Mouse (Mus musculus) heart, embryonic 11.5 days (tissue): ENCODE measurements around the gene C2cd2. TPM values are rescaled to one million over a fixed set of nuclear protein-coding genes. Genes with fewer than 3 reads are reported as not detected.
A peak's percentile ranks its signal among the peaks of the same experiment; 100 is the strongest.
"Not testable (repeated sequence)": the region's sequence is repeated elsewhere in the genome, so short reads cannot be mapped to it uniquely, and the experiment has no call there.

Source experiments
- ATAC-seq: fragments of 200-750 bp; cut with Nextera tagmentation; replicated peaks from 2 replicates; pipeline ENCODE4 v1.8.0; 2017; ENCODE audit warnings: moderate library complexity; ENCODE audit not compliant: insufficient number of reproducible peaks, low FRiP score, low TSS enrichment
- H3K27ac ChIP-seq: fragments of 300-500 bp; sonication (generic); 2 replicates; pipeline ENCODE4 v1.5.1; 2014; ENCODE audit warnings: mild to moderate bottlenecking, low read depth, low read length
- H3K27me3 ChIP-seq: fragments of 300-500 bp; sonication (generic); 2 replicates; pipeline ENCODE4 v1.6.1; 2014; ENCODE audit warnings: mild to moderate bottlenecking, low read length, mixed read lengths; ENCODE audit not compliant: control insufficient read depth, insufficient read depth
- H3K36me3 ChIP-seq: fragments of 300-500 bp; sonication (generic); 2 replicates; pipeline ENCODE4 v1.6.1; 2014; ENCODE audit warnings: mild to moderate bottlenecking, low read length, moderate library complexity, mixed read lengths; ENCODE audit not compliant: control insufficient read depth, insufficient read depth
- H3K4me1 ChIP-seq: fragments of 300-500 bp; sonication (generic); 2 replicates; pipeline ENCODE4 v1.6.1; 2014; ENCODE audit warnings: low read length; ENCODE audit not compliant: control insufficient read depth, insufficient read depth
- H3K4me2 ChIP-seq: fragments of 300-500 bp; sonication (generic); 2 replicates; pipeline ENCODE4 v1.6.1; 2014; ENCODE audit warnings: mild to moderate bottlenecking, moderate library complexity
- H3K4me3 ChIP-seq: fragments of 300-500 bp; sonication (generic); 2 replicates; pipeline ENCODE4 v1.5.1; 2014; ENCODE audit warnings: low read depth, low read length
- H3K9ac ChIP-seq: fragments of 300-500 bp; sonication (generic); 2 replicates; pipeline ENCODE4 v1.6.1; 2014; ENCODE audit warnings: mild to moderate bottlenecking, low read depth, low read length, moderate library complexity
- H3K9me3 ChIP-seq: fragments of 300-500 bp; sonication (generic); replicated peaks from 2 replicates; pipeline ENCODE4 v1.6.1; 2016; ENCODE audit warnings: low read length; ENCODE audit not compliant: control insufficient read depth
- WGBS: fragments of 180-500 bp; shearing (Covaris S2); extraction: QIAGEN DNeasy Blood & Tissue Kit; methylation state at CpG from one replicate; pipeline ENCODE4 v1.1.7; 2014; ENCODE audit not compliant: insufficient replicate concordance; 5-methylcytosine and 5-hydroxymethylcytosine counted together
- polyA plus RNA-seq: library from polyadenylated mRNA; unstranded; fragments of >200 nt; fragmentation: Nextera tagmentation; extraction: Ambion mirVana; gene quantifications from 2 replicates; pipeline ENCODE4 v1.2.1, GENCODE M21; 2014

The C2cd2 gene
- 14.6 and 16.2 TPM in 2 replicates for polyA plus RNA-seq

GRCm38 (mm10) chr16:97962151-97962948, at the start of gene C2cd2, which contains the start of gene Zbtb21:
TSS of gene C2cd2 (minus strand) at chr16:97962598.
TSS of gene Zbtb21 (minus strand) at chr16:97962622.
- H3K4me2 ChIP-seq = peak within 1 kb of the TSS; percentile 77
- no peaks in the 10 kb centered on the region for H3K27me3 ChIP-seq
- no peaks in the 10 kb centered on the region for H3K9me3 ChIP-seq
- peak; percentile 97 for ATAC-seq
- H3K9ac ChIP-seq = peak within 1 kb of the TSS; percentile 82
- H3K27ac ChIP-seq = peak within 1 kb of the TSS; percentile 96
- no peaks in the 10 kb centered on the region for H3K36me3 ChIP-seq
- H3K4me1 ChIP-seq = peaks cover 15% of the 10 kb centered on the region; the same call in 1 of the 2 replicates
- WGBS = under 1% methylated on average over 78 of the region's 78 CpGs
- H3K4me3 ChIP-seq = peak within 1 kb of the TSS; percentile 66

DNA sequence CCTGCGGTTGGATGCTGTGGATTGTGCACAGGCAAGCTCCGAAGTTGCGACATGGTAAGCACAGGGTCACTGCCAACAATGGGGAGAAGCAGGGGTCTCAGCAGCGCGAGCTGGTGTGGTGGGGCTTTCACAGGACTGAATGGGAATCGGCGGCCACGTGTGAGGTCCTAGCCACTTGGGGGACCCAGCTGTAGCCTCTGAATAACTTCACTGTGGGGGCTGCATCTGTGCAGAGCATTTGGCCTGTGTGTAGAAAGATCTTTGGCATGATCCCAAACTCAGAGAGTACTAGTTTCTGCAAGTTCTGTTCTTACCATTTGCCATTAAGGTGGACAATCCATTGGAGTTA, 35.0 kb upstream of the C2cd2 start:
- H3K36me3 ChIP-seq, H3K27me3 ChIP-seq, H3K9me3 ChIP-seq: not testable (repeated sequence)
- H3K9ac ChIP-seq = peak overlapping the region; percentile 72
- H3K4me1 ChIP-seq = peaks cover 10% of the 10 kb centered on the region
- ATAC-seq = peak; percentile 56
- 3% methylated on average over 8 of the region's 8 CpGs for WGBS
- H3K4me3 ChIP-seq = peak overlapping the region; percentile 60
- peak overlapping the region; percentile 69 for H3K4me2 ChIP-seq
- H3K27ac ChIP-seq = peak overlapping the region; percentile 83

DNA sequence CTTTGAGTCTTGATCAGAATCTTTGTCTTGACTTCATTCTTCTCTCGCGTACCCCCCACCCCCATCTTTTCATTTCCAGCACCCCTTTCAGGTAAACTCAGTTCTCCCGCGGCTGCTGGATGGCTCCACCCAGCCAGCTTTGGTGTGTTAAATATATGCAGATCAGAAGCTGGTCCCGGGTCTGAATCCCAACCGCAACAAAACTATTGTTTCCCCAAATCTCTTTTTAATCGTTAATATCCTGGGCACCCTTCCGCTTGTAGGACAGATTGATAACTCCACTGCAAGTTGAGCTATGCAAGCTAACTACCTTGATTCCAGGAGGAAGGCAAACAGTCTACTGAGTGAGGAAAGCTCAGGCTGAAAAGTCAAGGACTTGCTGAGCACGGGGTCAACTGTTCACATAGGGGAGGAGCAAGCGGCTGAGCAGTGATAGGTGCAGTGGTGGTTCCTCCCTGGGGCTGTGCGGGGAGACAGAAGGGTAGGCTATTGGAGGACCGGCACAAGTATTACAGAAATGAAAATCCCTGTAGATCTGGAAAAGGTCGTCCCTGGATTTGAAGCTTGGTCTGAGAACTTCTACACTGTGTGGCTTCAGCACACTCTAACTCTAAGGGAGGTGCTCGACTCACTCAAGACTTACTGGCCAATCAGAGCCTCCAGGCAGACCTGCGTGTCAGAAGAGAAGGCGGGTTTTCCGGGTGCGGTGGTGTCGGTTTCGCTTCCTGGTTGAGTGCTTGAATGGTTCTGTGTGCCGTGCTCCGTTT, 34.4 kb upstream of the C2cd2 start, which contains the start of gene B230307C23Rik:
Gene B230307C23Rik (plus strand): TSS at position 700 of the 767 bp plus-strand sequence.
- peak within 1 kb of the TSS; percentile 69 for H3K4me2 ChIP-seq
- peak within 1 kb of the TSS; percentile 60 for H3K4me3 ChIP-seq
- H3K27ac ChIP-seq = peak within 1 kb of the TSS; percentile 83
- WGBS = 2% methylated on average over 22 of the region's 22 CpGs
- ATAC-seq = peak; percentile 97
- H3K27me3 ChIP-seq = no peaks in the 10 kb centered on the region
- H3K9me3 ChIP-seq = no peaks in the 10 kb centered on the region
- no peaks in the 10 kb centered on the region for H3K36me3 ChIP-seq
- H3K9ac ChIP-seq = peak within 1 kb of the TSS; percentile 72
- H3K4me1 ChIP-seq = peaks cover 10% of the 10 kb centered on the region

DNA sequence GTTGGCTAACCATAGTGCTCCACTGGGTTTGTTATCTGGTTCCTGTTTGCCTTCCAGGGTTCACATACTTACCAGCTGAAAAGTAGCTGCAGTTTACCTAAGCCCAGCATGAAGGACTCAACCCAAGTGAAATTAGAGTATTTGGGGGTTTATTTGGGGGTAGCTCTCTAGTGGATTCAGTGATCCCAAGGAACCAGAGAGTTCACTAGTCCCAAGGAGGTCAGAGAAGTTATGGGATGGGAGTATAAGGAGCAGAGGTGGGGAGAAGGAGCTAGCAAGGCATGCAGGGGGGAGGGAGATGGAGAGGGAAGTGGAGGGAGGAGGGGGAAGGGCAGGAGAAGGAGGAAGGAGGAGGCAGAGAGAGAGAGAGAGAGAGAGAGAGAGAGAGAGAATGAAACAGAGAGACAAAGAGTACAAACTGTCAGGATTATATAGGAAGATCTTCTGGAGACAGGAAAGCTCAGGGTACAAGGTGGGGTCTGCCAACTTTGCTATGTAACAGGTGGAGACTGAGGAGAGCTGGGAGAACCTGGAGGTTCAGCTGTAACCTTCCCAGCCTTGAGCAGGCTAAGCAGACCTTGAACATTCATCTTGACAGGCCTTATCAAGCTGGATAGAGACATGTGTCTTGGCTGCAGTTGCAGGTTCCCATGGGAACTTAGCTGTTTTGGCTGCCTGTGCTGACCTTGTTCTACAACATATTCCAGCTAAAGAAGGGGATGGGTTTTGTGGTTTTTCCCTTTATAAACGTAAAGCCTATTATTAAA, 33.6 kb upstream of the C2cd2 start:
- H3K27ac ChIP-seq = no peak overlapping the region
- no peaks in the 10 kb centered on the region for H3K27me3 ChIP-seq
- peak overlapping the region; percentile 72; the same call in 1 of the 2 replicates for H3K9ac ChIP-seq
- no peaks in the 10 kb centered on the region for H3K9me3 ChIP-seq
- ATAC-seq = no peak
- H3K4me3 ChIP-seq = peak overlapping the region; percentile 60
- H3K36me3 ChIP-seq = no peaks in the 10 kb centered on the region
- peaks cover 10% of the 10 kb centered on the region for H3K4me1 ChIP-seq
- peak overlapping the region; percentile 69 for H3K4me2 ChIP-seq
- WGBS = 18% methylated on average over 1 of the region's 1 CpGs

DNA sequence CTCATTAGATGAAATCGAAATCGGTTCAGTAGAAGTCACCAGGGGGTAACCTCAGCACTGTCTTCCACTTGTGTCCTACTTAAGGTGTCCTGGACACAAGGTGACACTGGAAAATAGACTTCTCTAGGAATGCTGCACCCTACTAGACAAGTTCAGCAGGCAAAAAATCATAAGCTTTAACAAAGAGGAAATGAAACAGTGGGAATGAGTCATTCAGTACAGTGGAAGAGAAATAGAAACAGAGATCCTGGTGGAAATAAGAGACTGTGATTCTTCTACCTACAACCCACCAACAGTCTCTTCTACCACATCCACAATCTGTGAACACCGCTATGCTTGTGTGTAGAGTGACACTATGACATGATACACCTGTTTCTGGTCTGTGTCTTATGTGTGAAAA, 30.1 kb upstream of the C2cd2 start:
- not testable (repeated sequence) for H3K36me3 ChIP-seq, H3K27ac ChIP-seq, H3K4me3 ChIP-seq, H3K4me2 ChIP-seq, H3K9ac ChIP-seq, H3K9me3 ChIP-seq, H3K27me3 ChIP-seq, H3K4me1 ChIP-seq, ATAC-seq
- 70% methylated on average over 3 of the region's 3 CpGs for WGBS

DNA sequence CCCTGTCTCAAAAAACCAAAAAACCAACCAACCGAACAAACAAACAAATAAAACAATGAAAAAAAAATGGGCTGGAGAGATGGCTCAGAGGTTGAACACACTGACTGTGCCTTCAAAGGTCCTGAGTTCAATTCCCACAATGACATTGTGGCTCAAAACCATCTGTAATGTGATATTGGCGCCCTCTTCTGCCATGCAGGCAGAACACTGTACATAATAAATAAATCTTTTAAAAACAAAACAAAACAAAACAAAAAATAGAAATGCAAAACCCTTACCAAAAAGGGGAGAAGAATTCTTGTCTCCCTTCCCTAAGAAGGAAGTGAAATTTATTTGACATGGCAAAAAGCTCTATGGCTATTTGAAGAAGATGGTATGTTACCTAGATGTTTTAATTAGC, 29.1 kb upstream of the C2cd2 start:
- Histone ChIP-seq H3K9me3 (no peaks in the 10 kb centered on the region), H3K4me1 (peaks cover 5% of the 10 kb centered on the region), H3K9ac (no peak overlapping the region), H3K36me3 (no peaks in the 10 kb centered on the region), H3K4me2 (no peak overlapping the region), H3K27ac (no peak overlapping the region), H3K4me3 (no peak overlapping the region), H3K27me3 (no peaks in the 10 kb centered on the region)
- no peak for ATAC-seq
- 69% methylated on average over 2 of the region's 2 CpGs for WGBS

GRCm38 (mm10) chr16:97984589-97984988, 22.2 kb upstream of the C2cd2 start:
- H3K4me1 ChIP-seq = no peaks in the 10 kb centered on the region
- H3K4me2 ChIP-seq = no peak overlapping the region
- 80% methylated on average over 5 of the region's 5 CpGs for WGBS
- no peaks in the 10 kb centered on the region for H3K36me3 ChIP-seq
- no peak overlapping the region for H3K9ac ChIP-seq
- H3K27me3 ChIP-seq = no peaks in the 10 kb centered on the region
- no peaks in the 10 kb centered on the region for H3K9me3 ChIP-seq
- no peak overlapping the region for H3K27ac ChIP-seq
- no peak for ATAC-seq
- no peak overlapping the region for H3K4me3 ChIP-seq

DNA sequence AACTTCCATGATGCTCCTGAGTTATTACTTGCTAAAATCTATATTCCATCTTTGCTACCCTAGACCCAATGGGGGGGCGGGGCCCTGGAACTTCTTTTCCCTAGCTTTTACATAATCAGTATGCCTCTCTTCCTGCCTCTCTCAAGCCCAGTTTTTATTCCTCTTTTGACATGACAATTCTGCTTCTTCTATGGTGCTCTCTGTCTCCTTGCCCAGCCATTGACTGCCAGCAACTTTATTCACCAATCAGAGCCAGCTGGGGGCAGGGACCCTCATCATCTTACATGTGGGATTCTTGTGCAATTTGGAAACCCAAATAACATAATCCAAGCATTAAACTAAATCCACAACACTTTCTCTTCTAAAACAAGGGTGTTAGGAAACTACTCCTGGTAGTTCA, 19.0 kb upstream of the C2cd2 start:
- no peak for ATAC-seq
- no peaks in the 10 kb centered on the region for H3K36me3 ChIP-seq
- H3K4me1 ChIP-seq = no peaks in the 10 kb centered on the region
- WGBS = 83% methylated on average over 1 of the region's 1 CpGs
- H3K27me3 ChIP-seq = no peaks in the 10 kb centered on the region
- H3K9ac ChIP-seq = no peak overlapping the region
- no peak overlapping the region for H3K4me3 ChIP-seq
- H3K4me2 ChIP-seq = no peak overlapping the region
- no peaks in the 10 kb centered on the region for H3K9me3 ChIP-seq
- no peak overlapping the region for H3K27ac ChIP-seq
